32 mouse cellular contexts compared by ENCODE assay signal in genomic region chr13:64384937-64385336, GRCm38 (mm10).
"Had no signal": no experiment of that assay in that cellular context is flagged by ENCODE, and none has a peak within 500 bp of the region (broad histone marks: within the 10 kb centered on the region; RNA-seq: fewer than 3 reads in every experiment).

No protein-coding gene starts in this region.

- ATAC-seq: liver, embryonic 12.5 days; liver, postnatal 0 days; midbrain, embryonic 13.5 days; midbrain, embryonic 15.5 days; midbrain, embryonic 16.5 days had no signal

- H3K9ac ChIP-seq: limb, embryonic 12.5 days; limb, embryonic 13.5 days; limb, embryonic 15.5 days; liver, embryonic 12.5 days; liver, embryonic 13.5 days; liver, embryonic 14.5 days; liver, embryonic 15.5 days; liver, postnatal 0 days; lung, embryonic 14.5 days; lung, embryonic 15.5 days; midbrain, embryonic 12.5 days; midbrain, embryonic 13.5 days; midbrain, embryonic 15.5 days; neural tube, embryonic 12.5 days had no signal

- H3K4me1 ChIP-seq: limb, embryonic 10.5 days; limb, embryonic 12.5 days; limb, embryonic 15.5 days; liver, embryonic 13.5 days; lung, embryonic 15.5 days; megakaryocyte, embryonic 14.5 days; midbrain, embryonic 10.5 days; midbrain, embryonic 12.5 days; midbrain, embryonic 13.5 days; midbrain, embryonic 15.5 days; neural tube, embryonic 12.5 days had no signal

- DNase-seq: left cerebral cortex, postnatal 4 days; liver; liver, embryonic 13.5 days; liver, postnatal 0 days; lung, adult 18-20 months; lung, adult 2 months; lung, embryonic 14.5 days; lung, postnatal 10 days; lung, postnatal 14 days; lung, postnatal 36 days; lung, postnatal 4 days; midbrain, embryonic 14.5 days had no signal

- H3K27ac ChIP-seq: left cerebral cortex, adult 2 months; limb, embryonic 10.5 days; limb, embryonic 12.5 days; limb, embryonic 13.5 days; limb, embryonic 15.5 days; liver, embryonic 12.5 days; liver, embryonic 13.5 days; liver, embryonic 14.5 days; liver, embryonic 15.5 days; lung, embryonic 15.5 days; macrophage; midbrain, embryonic 10.5 days; midbrain, embryonic 12.5 days; midbrain, embryonic 13.5 days; midbrain, embryonic 15.5 days; neural tube, embryonic 12.5 days had no signal

- H3K27me3 ChIP-seq: limb, embryonic 12.5 days; limb, embryonic 13.5 days; limb, embryonic 15.5 days; liver, embryonic 12.5 days; liver, embryonic 13.5 days; liver, embryonic 15.5 days; lung, embryonic 15.5 days; megakaryocyte, embryonic 14.5 days; midbrain, embryonic 12.5 days; midbrain, embryonic 13.5 days; midbrain, embryonic 15.5 days; neural tube, embryonic 12.5 days had no signal

- H3K4me2 ChIP-seq: limb, embryonic 12.5 days; limb, embryonic 13.5 days; limb, embryonic 15.5 days; liver, embryonic 11.5 days; liver, embryonic 12.5 days; liver, embryonic 13.5 days; liver, embryonic 15.5 days; lung, embryonic 14.5 days; lung, embryonic 15.5 days; midbrain, embryonic 11.5 days; midbrain, embryonic 12.5 days; midbrain, embryonic 13.5 days; midbrain, embryonic 15.5 days; neural tube, embryonic 12.5 days had no signal

- H3K4me3 ChIP-seq: left cerebral cortex, adult 2 months; limb, embryonic 10.5 days; limb, embryonic 12.5 days; limb, embryonic 13.5 days; limb, embryonic 15.5 days; liver, embryonic 12.5 days; liver, embryonic 13.5 days; liver, embryonic 15.5 days; lung, embryonic 15.5 days; megakaryocyte, embryonic 14.5 days; midbrain, embryonic 10.5 days; midbrain, embryonic 12.5 days; midbrain, embryonic 13.5 days; midbrain, embryonic 15.5 days; myocyte; neural tube, embryonic 12.5 days had no signal

- H3K9me3 ChIP-seq: limb, embryonic 10.5 days; limb, embryonic 12.5 days; limb, embryonic 13.5 days; limb, embryonic 15.5 days; liver, embryonic 12.5 days; liver, embryonic 13.5 days; liver, embryonic 15.5 days; lung, embryonic 15.5 days; megakaryocyte, embryonic 14.5 days; midbrain, embryonic 10.5 days; midbrain, embryonic 12.5 days; midbrain, embryonic 13.5 days; midbrain, embryonic 15.5 days; neural tube, embryonic 12.5 days had no signal

- H3K36me3 ChIP-seq: limb, embryonic 10.5 days; limb, embryonic 12.5 days; limb, embryonic 13.5 days; limb, embryonic 15.5 days; liver, embryonic 12.5 days; liver, embryonic 13.5 days; liver, embryonic 15.5 days; lung, embryonic 15.5 days; midbrain, embryonic 10.5 days; midbrain, embryonic 12.5 days; midbrain, embryonic 13.5 days; midbrain, embryonic 15.5 days; neural tube, embryonic 12.5 days had no signal
